Mouse (Mus musculus): ENCODE measurements around the gene Fcho1.

DNA sequence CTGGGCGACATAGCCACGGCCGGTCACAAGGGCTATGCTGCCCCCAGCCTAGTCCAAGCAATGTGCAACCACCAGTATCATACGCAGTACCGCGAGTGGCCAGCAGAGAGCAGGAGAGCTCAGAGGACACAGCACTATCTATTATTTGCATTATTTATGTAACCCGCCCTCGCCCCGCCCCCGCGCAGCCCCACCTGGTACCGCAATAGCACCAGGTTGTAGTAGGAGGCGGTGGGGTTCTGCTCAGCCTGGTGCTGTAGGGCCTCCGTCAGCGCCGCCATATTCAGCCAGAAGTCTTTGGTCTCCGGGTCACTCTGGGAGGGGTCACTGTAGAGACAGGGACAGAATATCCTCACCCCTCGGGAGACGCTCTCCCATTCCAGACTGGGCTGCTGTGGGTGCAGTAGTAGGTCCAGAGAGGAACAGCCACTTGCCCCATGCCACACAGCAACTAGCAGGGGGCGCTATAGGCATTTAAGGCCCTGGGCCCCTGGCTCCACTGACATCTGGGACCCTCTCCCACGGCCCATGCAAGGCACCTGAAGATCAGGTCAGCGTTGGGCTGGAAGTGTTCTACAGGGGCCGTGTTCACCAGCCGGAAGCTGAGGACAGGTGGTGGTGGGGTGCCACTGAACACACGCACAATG, 15.6 kb downstream of the Fcho1 start:
- TF ChIP-seq GATA1 (IDR thresholded peaks at IDR 0.05; ENCODE audit: low read length), result no peak
- TF ChIP-seq TAL1 (IDR thresholded peaks at IDR 0.05; ENCODE audit: low read length), result no peak

Measured in erythroblast, embryonic 14.5 days (primary cell).